Mouse (Mus musculus): Measurements from ENCODE around the gene Lifr. TPM values are rescaled to one million over a fixed set of nuclear protein-coding genes. Genes with fewer than 3 reads are reported as not detected.

The Lifr gene
- polyA plus RNA-seq, 1 experiment from 2014 or later: 17.3 TPM

DNA sequence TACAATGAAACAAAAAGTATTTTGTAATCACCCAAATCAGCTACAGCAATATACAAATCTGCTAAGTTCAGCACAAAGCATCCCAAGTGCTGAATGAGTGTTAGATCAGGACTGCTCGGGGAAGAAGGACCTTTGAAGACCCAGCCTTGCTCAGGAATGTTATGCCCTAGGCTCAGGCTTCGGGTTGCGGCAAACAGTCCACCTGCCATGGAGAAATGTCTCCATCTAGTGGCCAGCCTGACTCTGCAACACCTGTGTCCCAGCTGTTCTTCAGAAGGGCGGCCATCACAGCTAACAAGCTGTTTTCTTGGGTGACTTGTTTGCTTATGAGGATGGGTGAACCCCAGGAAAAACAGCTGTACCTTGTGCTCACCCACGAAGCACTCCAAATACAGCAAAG lies 135.8 kb downstream of the Lifr start:
- Histone ChIP-seq H3K36me3 (no peaks in the 10 kb centered on the region), H3K27me3 (replicated peaks) (no peaks in the 10 kb centered on the region), H3K27ac (ENCODE audit: poor library complexity, severe bottlenecking) (no peak overlapping the region), H3K4me3 (no peak overlapping the region), H3K9ac (no peak overlapping the region), H3K4me1 (replicated peaks) (peaks cover 29% of the 10 kb centered on the region), H3K9me3 (replicated peaks) (no peaks in the 10 kb centered on the region), H3K4me2 (no peak overlapping the region)
- ATAC-seq (ENCODE audit: insufficient number of reproducible peaks, low FRiP score): peak; percentile 72
- WGBS: 2% methylated on average over 5 of the region's 5 CpGs

DNA sequence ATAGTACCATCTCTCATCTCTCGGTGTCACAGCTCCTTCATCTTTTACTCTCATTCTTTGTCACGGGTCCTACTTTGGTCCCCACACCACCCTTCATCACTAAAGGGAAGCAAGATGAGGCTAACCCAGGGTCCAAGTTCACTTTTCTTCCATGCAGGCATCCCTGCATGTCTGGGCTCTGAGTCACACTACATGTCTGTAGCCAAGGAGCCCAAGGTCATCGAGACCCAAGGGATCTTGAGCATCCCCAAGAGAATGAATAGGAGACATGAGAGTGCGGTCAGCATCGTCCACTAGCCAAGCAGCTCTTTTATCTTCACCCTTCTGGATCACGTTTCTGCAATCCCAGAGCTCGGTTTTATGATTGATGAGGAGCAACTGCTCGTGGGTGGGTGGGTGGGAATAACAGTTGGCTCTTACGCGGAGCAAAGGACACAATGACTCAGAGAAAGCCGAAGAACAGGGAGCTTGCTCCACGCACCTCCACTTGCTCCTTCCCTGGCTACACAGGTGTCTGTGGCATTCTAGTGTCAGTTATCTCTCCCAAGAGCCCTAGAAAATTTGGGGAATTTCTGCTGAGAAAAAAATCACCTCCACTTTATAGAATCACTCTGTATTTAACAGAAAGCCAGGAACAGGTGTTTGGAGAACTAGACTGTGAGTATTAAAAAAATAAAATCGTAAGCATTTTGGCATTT lies 143.1 kb downstream of the Lifr start:
- Histone ChIP-seq H3K36me3 (no peaks in the 10 kb centered on the region), H3K9ac (no peak overlapping the region), H3K27me3 (replicated peaks) (no peaks in the 10 kb centered on the region), H3K4me1 (replicated peaks) (no peaks in the 10 kb centered on the region), H3K4me2 (no peak overlapping the region), H3K27ac (ENCODE audit: poor library complexity, severe bottlenecking) (no peak overlapping the region), H3K9me3 (replicated peaks) (no peaks in the 10 kb centered on the region), H3K4me3 (no peak overlapping the region)
- WGBS: 79% methylated on average over 13 of the region's 13 CpGs
- ATAC-seq (ENCODE audit: insufficient number of reproducible peaks, low FRiP score): no peak

GRCm38 (mm10) chr15:7239904-7240303 lies 149.5 kb downstream of the Lifr start:
- H3K4me3 ChIP-seq: no peak overlapping the region
- no peaks in the 10 kb centered on the region for H3K4me1 ChIP-seq (replicated peaks)
- no peaks in the 10 kb centered on the region for H3K27me3 ChIP-seq (replicated peaks)
- no peak overlapping the region for H3K4me2 ChIP-seq
- H3K27ac ChIP-seq (ENCODE audit: poor library complexity, severe bottlenecking): no peak overlapping the region
- H3K9me3 ChIP-seq (replicated peaks): no peaks in the 10 kb centered on the region
- no peak for ATAC-seq (ENCODE audit: insufficient number of reproducible peaks, low FRiP score)
- no peak overlapping the region for H3K9ac ChIP-seq
- WGBS: 90% methylated on average over 11 of the region's 11 CpGs
- no peaks in the 10 kb centered on the region for H3K36me3 ChIP-seq

DNA sequence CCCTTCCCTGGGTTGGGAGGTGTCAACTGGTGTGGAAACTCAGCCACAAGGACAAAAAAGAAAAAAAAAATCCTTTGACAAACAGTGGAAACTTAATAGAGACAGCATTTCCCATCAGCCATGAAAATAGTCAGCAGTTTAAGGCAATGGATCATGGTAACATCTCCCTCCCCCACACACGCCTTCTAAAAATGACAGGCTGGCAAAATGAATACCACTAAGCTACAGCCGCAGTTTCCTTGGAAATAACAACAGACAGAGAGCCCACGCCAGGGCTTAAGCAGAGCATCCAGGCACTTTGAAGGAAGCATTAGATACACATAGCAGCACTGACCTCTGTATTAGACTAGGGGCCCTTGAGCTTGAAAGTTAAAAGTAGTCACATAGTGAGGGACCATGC lies 150.5 kb downstream of the Lifr start:
- Histone ChIP-seq H3K9ac (no peak overlapping the region), H3K4me3 (no peak overlapping the region), H3K27ac (ENCODE audit: poor library complexity, severe bottlenecking) (no peak overlapping the region), H3K4me1 (replicated peaks) (no peaks in the 10 kb centered on the region), H3K27me3 (replicated peaks) (no peaks in the 10 kb centered on the region), H3K4me2 (no peak overlapping the region), H3K36me3 (no peaks in the 10 kb centered on the region), H3K9me3 (replicated peaks) (no peaks in the 10 kb centered on the region)
- ATAC-seq (ENCODE audit: insufficient number of reproducible peaks, low FRiP score): no peak
- WGBS: 75% methylated on average over 3 of the region's 3 CpGs

GRCm38 (mm10) chr15:7242161-7242850 lies 151.9 kb downstream of the Lifr start:
- Histone ChIP-seq H3K9me3 (replicated peaks) (no peaks in the 10 kb centered on the region), H3K9ac (no peak overlapping the region), H3K4me1 (replicated peaks) (no peaks in the 10 kb centered on the region), H3K4me2 (no peak overlapping the region), H3K27ac (ENCODE audit: poor library complexity, severe bottlenecking) (no peak overlapping the region), H3K36me3 (no peaks in the 10 kb centered on the region), H3K27me3 (replicated peaks) (no peaks in the 10 kb centered on the region), H3K4me3 (no peak overlapping the region)
- ATAC-seq (ENCODE audit: insufficient number of reproducible peaks, low FRiP score): no peak
- 65% methylated on average over 15 of the region's 15 CpGs for WGBS

Other genes starting within 250 kb of the Lifr start
- 2.0 and 2.1 TPM in 2 replicates for gene Osmr, start 215.6 kb upstream of the Lifr start, polyA plus RNA-seq (2016; fragmentation: Nextera tagmentation; extraction: Ambion mirVana)